In genomic region chr12:3947503-3947902, GRCm38 (mm10) we compare ENCODE assay signal across 28 mouse cellular contexts. TPM values are rescaled to one million over a fixed set of nuclear protein-coding genes. Genes with fewer than 3 reads are reported as not detected.
DNase-seq lines count a peak whose midpoint lies in the region; ATAC-seq lines count a peak whose summit lies in the region.
"Had no signal": no experiment of that assay in that cellular context is flagged by ENCODE, and none has a peak within 500 bp of the region (broad histone marks: within the 10 kb centered on the region; RNA-seq: fewer than 3 reads in every experiment).

No protein-coding gene starts in this region.

- H3K9me3 ChIP-seq in embryonic facial prominence, embryonic 10.5 days, result no peaks in the 10 kb centered on the region
- H3K9me3 ChIP-seq: forebrain, embryonic 13.5 days; kidney, embryonic 15.5 days; limb, embryonic 10.5 days; limb, embryonic 15.5 days; liver, embryonic 13.5 days; midbrain, embryonic 13.5 days; stomach, embryonic 15.5 days had no signal

- ATAC-seq in megakaryocyte, adult 5-6 weeks (ENCODE audit: poor library complexity, severe bottlenecking), result no peak
- ATAC-seq: forebrain, embryonic 13.5 days; lung, postnatal 0 days; midbrain, embryonic 13.5 days had no signal

- intact Hi-C loops in left cerebral cortex, postnatal 4 days (cut with DNase I), result no loop called here
- intact Hi-C loops in left cerebral cortex, postnatal 14 days (cut with DNase I), result no loop called here

- DNase-seq in cerebellum, adult 18-20 months, result peak; percentile 44 to 54
- no peak for DNase-seq in cerebellum, postnatal 4 days (ENCODE audit: low spot score in 2 of 2)
- DNase-seq in left cerebral cortex, postnatal 4 days, result peak; percentile 26
- DNase-seq in left cerebral cortex, postnatal 14 days (ENCODE audit: low spot score in 2 of 2), result no peak
- peak; percentile 23 for DNase-seq in MN1 (ENCODE audit: low spot score)
- DNase-seq in cerebellum, postnatal 10 days, result peak; percentile 31 to 53
- DNase-seq in embryonic facial prominence, embryonic 10.5 days (ENCODE audit: low spot score), result no peak
- DNase-seq: adrenal gland, postnatal 14 days; gastrocnemius, postnatal 14 days; heart, postnatal 14 days; kidney, adult 18-20 months; kidney, postnatal 36 days; liver, embryonic 13.5 days; lung, adult 18-20 months; lung, postnatal 4 days; right cerebral cortex, postnatal 14 days; thymus, postnatal 25 days had no signal

- H3K27ac ChIP-seq in embryonic facial prominence, embryonic 10.5 days (replicated peaks), result no peak overlapping the region
- H3K27ac ChIP-seq: forebrain, embryonic 13.5 days; hindbrain, embryonic 14.5 days; kidney, embryonic 15.5 days; layer of hippocampus, adult 2 months; limb, embryonic 10.5 days; limb, embryonic 15.5 days; liver, embryonic 13.5 days; midbrain, embryonic 13.5 days; stomach, embryonic 15.5 days had no signal

- H3K4me1 ChIP-seq in embryonic facial prominence, embryonic 10.5 days, result no peaks in the 10 kb centered on the region
- H3K4me1 ChIP-seq: kidney, embryonic 15.5 days; limb, embryonic 15.5 days; liver, embryonic 13.5 days; stomach, embryonic 15.5 days had no signal

- H3K27me3 ChIP-seq in embryonic facial prominence, embryonic 10.5 days (replicated peaks; ENCODE audit: low read depth, poor library complexity, severe bottlenecking), result peaks cover 17% of the 10 kb centered on the region
- H3K27me3 ChIP-seq: forebrain, embryonic 13.5 days; kidney, embryonic 15.5 days; limb, embryonic 15.5 days; liver, embryonic 13.5 days; stomach, embryonic 15.5 days had no signal

- WGBS in embryonic facial prominence, embryonic 10.5 days, result 78% methylated on average over 6 of the region's 6 CpGs

- H3K4me3 ChIP-seq in embryonic facial prominence, embryonic 10.5 days, result no peak overlapping the region
- H3K4me3 ChIP-seq: forebrain, embryonic 13.5 days; kidney, embryonic 15.5 days; layer of hippocampus, adult 2 months; limb, embryonic 10.5 days; limb, embryonic 15.5 days; liver, embryonic 13.5 days; midbrain, embryonic 13.5 days; stomach, embryonic 15.5 days had no signal

- no peaks in the 10 kb centered on the region for H3K36me3 ChIP-seq in embryonic facial prominence, embryonic 10.5 days (replicated peaks)
- H3K36me3 ChIP-seq: kidney, embryonic 15.5 days; limb, embryonic 10.5 days; limb, embryonic 15.5 days; liver, embryonic 13.5 days; midbrain, embryonic 13.5 days; stomach, embryonic 15.5 days had no signal

RNA-seq across cellular contexts. Expression of gene Pomc, which starts 7.2 kb away (rescaled TPM):
- 1 to 10 TPM; 1.6 to 1.9 TPM for total RNA-seq in left cerebral cortex, postnatal 4 days (2021)
- 1 to 10 TPM; 3.1 to 3.7 TPM for total RNA-seq in left cerebral cortex, postnatal 14 days (2021)
- 6.3 and 17.0 TPM in 2 replicates for polyA plus RNA-seq in embryonic facial prominence, embryonic 10.5 days (2016; fragmentation: Nextera tagmentation; extraction: Ambion mirVana)
- total RNA-seq in megakaryocyte, adult 5-6 weeks (2015), result 0.38 and 0.57 TPM in 2 replicates
- not detected in 2 replicates for total RNA-seq in megakaryocyte, adult 5-6 weeks (2017)
- total RNA-seq: MEL had no signal

Comparison
In these comparisons a context has a peak if more than half of its experiments do, and no peak if none do; other contexts are left out.
1. DNase-seq: peak in cerebellum, adult 18-20 months (2 of 2), left cerebral cortex, postnatal 4 days (single experiment), MN1 (single experiment) and cerebellum, postnatal 10 days (2 of 2); none in cerebellum, postnatal 4 days (0 of 2), left cerebral cortex, postnatal 14 days (0 of 2) and embryonic facial prominence, embryonic 10.5 days (single experiment).